Mouse (Mus musculus): Measurements from ENCODE around the gene H2afb3. TPM values are rescaled to one million over a fixed set of nuclear protein-coding genes. Genes with fewer than 3 reads are reported as not detected.
A peak's percentile ranks its signal among the peaks of the same experiment; 100 is the strongest.

The H2afb3 gene
- polyA plus RNA-seq, 1 experiment from 2014 or later = not detected

GRCm38 (mm10) chrX:120290011-120290899 is 22.6 kb downstream of the H2afb3 start, which contains the start of gene Pcdh11x:
Pcdh11x (plus strand) TSS chrX:120290259.
- peak; percentile 8 for DNase-seq
- Histone ChIP-seq H3K27ac (ENCODE audit: low read depth) (no peak within 1 kb of the TSS), H3K4me1 (ENCODE audit: insufficient read depth) (no peaks in the 10 kb centered on the region), H3K36me3 (replicated peaks; ENCODE audit: insufficient read depth, low read length) (no peaks in the 10 kb centered on the region), H3K9ac (replicated peaks) (no peak within 1 kb of the TSS), H3K4me2 (ENCODE audit: low read depth, low read length) (peak within 1 kb of the TSS; percentile 42), H3K27me3 (ENCODE audit: insufficient read depth, low read length) (peaks cover 25% of the 10 kb centered on the region; the same call in 1 of the 2 replicates), H3K4me3 (ENCODE audit: low read depth, low read length) (no peak within 1 kb of the TSS), H3K9me3 (ENCODE audit: low read length) (no peaks in the 10 kb centered on the region)
- no peak for TF ChIP-seq EP300 (IDR thresholded peaks at IDR 0.05; ENCODE audit: low read depth)
- no peak for TF ChIP-seq CTCF (IDR thresholded peaks at IDR 0.05; ENCODE audit: low read depth)
- no peak for ATAC-seq
- WGBS (ENCODE audit: insufficient replicate concordance) = 16% methylated on average over 32 of the region's 40 CpGs

GRCm38 (mm10) chrX:120287502-120287901 is 25.4 kb downstream of the H2afb3 start:
- TF ChIP-seq CTCF (IDR thresholded peaks at IDR 0.05; ENCODE audit: low read depth) (no peak), EP300 (IDR thresholded peaks at IDR 0.05; ENCODE audit: low read depth) (no peak)

GRCm38 (mm10) chrX:120285522-120285921 is 27.4 kb downstream of the H2afb3 start:
- no peaks in the 10 kb centered on the region for H3K36me3 ChIP-seq (replicated peaks; ENCODE audit: insufficient read depth, low read length)
- H3K9me3 ChIP-seq (ENCODE audit: low read length) = no peaks in the 10 kb centered on the region
- H3K4me3 ChIP-seq (ENCODE audit: low read depth, low read length) = no peak overlapping the region
- no peaks in the 10 kb centered on the region for H3K4me1 ChIP-seq (ENCODE audit: insufficient read depth)
- H3K4me2 ChIP-seq (ENCODE audit: low read depth, low read length) = no peak overlapping the region
- no peak overlapping the region for H3K27ac ChIP-seq (ENCODE audit: low read depth)
- no peak for DNase-seq
- H3K9ac ChIP-seq (replicated peaks) = no peak overlapping the region
- ATAC-seq = no peak
- TF ChIP-seq EP300 (IDR thresholded peaks at IDR 0.05; ENCODE audit: low read depth) (no peak), CTCF (IDR thresholded peaks at IDR 0.05; ENCODE audit: low read depth) (0 out of 2 replicates have a peak, but pooled peaks have one; percentile 7)
- H3K27me3 ChIP-seq (ENCODE audit: insufficient read depth, low read length) = 0 out of 2 replicates have a peak, but pooled peaks cover 12% of the 10 kb centered on the region

More at GRCm38 (mm10) chrX:120287502-120287901, 25.4 kb downstream of the H2afb3 start:
- H3K4me2 ChIP-seq (ENCODE audit: low read depth, low read length) = no peak overlapping the region
- H3K27me3 ChIP-seq (ENCODE audit: insufficient read depth, low read length) = 0 out of 2 replicates have a peak, but pooled peaks cover 20% of the 10 kb centered on the region
- no peak overlapping the region for H3K9ac ChIP-seq (replicated peaks)
- H3K4me1 ChIP-seq (ENCODE audit: insufficient read depth) = no peaks in the 10 kb centered on the region
- no peaks in the 10 kb centered on the region for H3K36me3 ChIP-seq (replicated peaks; ENCODE audit: insufficient read depth, low read length)
- DNase-seq (no peak), ATAC-seq (no peak)
- no peak overlapping the region for H3K4me3 ChIP-seq (ENCODE audit: low read depth, low read length)
- WGBS (ENCODE audit: insufficient replicate concordance) = 6% methylated on average over 1 of the region's 1 CpGs
- H3K9me3 ChIP-seq (ENCODE audit: low read length) = no peaks in the 10 kb centered on the region
- no peak overlapping the region for H3K27ac ChIP-seq (ENCODE audit: low read depth)

Other genes starting within 250 kb of the H2afb3 start
- gene Pcdh11x, start 22.8 kb downstream of the H2afb3 start, polyA plus RNA-seq (2015; fragmentation: Nextera tagmentation; extraction: Ambion mirVana) = 0.04 and 0.14 TPM in 2 replicates

Data from liver, postnatal 0 days (tissue).